Mouse (Mus musculus) heart, postnatal 25 days (tissue): ENCODE data around the gene Mdm1. TPM values are rescaled to one million over a fixed set of nuclear protein-coding genes. Genes with fewer than 3 reads are reported as not detected.

ENCODE experiments used
- DNase-seq: peaks from one replicate; pipeline ENCODE4 v3.0.0; 2022; ENCODE audit warnings: low spot score
- intact Hi-C: fragments of 180-260 bp; cut with DNase I; formaldehyde crosslinking; loops from one replicate; pipeline ENCODE4 v1.15.1; 2025
- total RNA-seq, 2 experiments: library from RNA; stranded (reverse); gene quantifications; 2 replicates each; pipeline ENCODE4 v1.2.3; 2021

Mdm1 gene
- total RNA-seq, 2 experiments from 2014 or later: 2.4 to 3.9 TPM

- intact Hi-C loops: no loop called here
- DNase-seq: peak; percentile 52
Observed at GRCm38 (mm10) chr10:118121047-118121936, 20.3 kb upstream of the Mdm1 start.

GRCm38 (mm10) chr10:118121937-118122285 is 19.7 kb upstream of the Mdm1 start:
- intact Hi-C loops: no loop called here
- DNase-seq: no peak

- intact Hi-C loops: no loop called here
- no peak for DNase-seq
Observed at GRCm38 (mm10) chr10:118122441-118123162, 19.0 kb upstream of the Mdm1 start.

- intact Hi-C loops: no loop called here
- DNase-seq: no peak
Observed at GRCm38 (mm10) chr10:118125236-118125635, 16.4 kb upstream of the Mdm1 start.

- intact Hi-C loops: no loop called here
- DNase-seq: no peak
Observed at GRCm38 (mm10) chr10:118125776-118126445, 15.7 kb upstream of the Mdm1 start.

- intact Hi-C loops: no loop called here
- DNase-seq: no peak
Observed at GRCm38 (mm10) chr10:118129001-118129682, 12.5 kb upstream of the Mdm1 start.

GRCm38 (mm10) chr10:118130016-118130415 is 11.6 kb upstream of the Mdm1 start:
- intact Hi-C loops: no loop called here
- no peak for DNase-seq

GRCm38 (mm10) chr10:118132993-118133392 is 8.6 kb upstream of the Mdm1 start:
- no peak for DNase-seq
- intact Hi-C loops: no loop called here

GRCm38 (mm10) chr10:118138508-118138907 is 3.1 kb upstream of the Mdm1 start:
- no peak for DNase-seq
- intact Hi-C loops: no loop called here

GRCm38 (mm10) chr10:118139837-118140570 is 1.6 kb upstream of the Mdm1 start:
- intact Hi-C loops: no loop called here
- no peak for DNase-seq

- DNase-seq: no peak
- intact Hi-C loops: no loop called here
Observed at GRCm38 (mm10) chr10:118141884-118142801, 532 bp downstream of the Mdm1 start.

- no peak for DNase-seq
- intact Hi-C loops: no loop called here
Observed at GRCm38 (mm10) chr10:118149381-118149780, 7.8 kb downstream of the Mdm1 start.

- intact Hi-C loops: no loop called here
Observed at GRCm38 (mm10) chr10:118150866-118151265, 9.3 kb downstream of the Mdm1 start.

GRCm38 (mm10) chr10:118155932-118156331 is 14.3 kb downstream of the Mdm1 start:
- intact Hi-C loops: loop anchor here (1.0 to 5.0 kb wide), 3 partner anchors 214 to 923 kb away; no protein-coding TSS in a partner anchor
- no peak for DNase-seq

More at GRCm38 (mm10) chr10:118150866-118151265, 9.3 kb downstream of the Mdm1 start:
- no peak for DNase-seq

GRCm38 (mm10) chr10:118161131-118161530 is 19.5 kb downstream of the Mdm1 start:
- intact Hi-C loops: no loop called here
- no peak for DNase-seq

GRCm38 (mm10) chr10:118169212-118169611 is 27.6 kb downstream of the Mdm1 start:
- no peak for DNase-seq
- intact Hi-C loops: no loop called here

- DNase-seq: no peak
- intact Hi-C loops: no loop called here
Observed at GRCm38 (mm10) chr10:118172416-118172815, 30.8 kb downstream of the Mdm1 start.

GRCm38 (mm10) chr10:118172876-118173275 is 31.3 kb downstream of the Mdm1 start:
- DNase-seq: no peak
- intact Hi-C loops: no loop called here
